ENCODE assay signal across 9 mouse cellular contexts in the genomic region with DNA sequence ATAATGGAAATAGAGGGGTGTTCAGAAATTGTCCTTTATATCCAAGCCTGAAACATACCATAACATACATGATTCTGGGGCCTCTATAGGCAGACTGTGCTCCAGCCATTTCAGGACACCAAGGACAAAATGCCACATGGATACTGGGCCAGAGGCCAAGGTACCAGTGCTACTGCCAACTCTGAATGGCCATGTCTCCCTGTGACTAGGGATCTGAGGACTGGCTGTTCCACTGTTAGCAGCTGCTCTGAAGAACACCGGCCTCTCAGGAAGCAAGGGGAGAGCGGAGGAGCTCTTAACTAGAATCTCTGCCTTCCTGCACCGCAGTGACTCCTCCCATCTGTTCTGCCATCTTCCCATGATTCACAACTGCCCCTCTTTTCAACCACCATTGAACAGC.
DNase-seq lines count a peak whose midpoint lies in the region; ATAC-seq lines count a peak whose summit lies in the region.
"Had no signal": no experiment of that assay in that cellular context is flagged by ENCODE, and none has a peak within 500 bp of the region (broad histone marks: within the 10 kb centered on the region; RNA-seq: fewer than 3 reads in every experiment).

No protein-coding gene starts in this region.

- no peak overlapping the region for H3K9ac ChIP-seq in hindbrain, embryonic 13.5 days
- H3K9ac ChIP-seq: lung, embryonic 15.5 days had no signal

- no peaks in the 10 kb centered on the region for H3K9me3 ChIP-seq in hindbrain, embryonic 13.5 days
- no peaks in the 10 kb centered on the region for H3K9me3 ChIP-seq in hindbrain, embryonic 10.5 days
- H3K9me3 ChIP-seq: lung, embryonic 15.5 days had no signal

- no peak overlapping the region for H3K27ac ChIP-seq in hindbrain, embryonic 13.5 days
- no peak overlapping the region for H3K27ac ChIP-seq in hindbrain, embryonic 10.5 days
- H3K27ac ChIP-seq: lung, embryonic 15.5 days had no signal

- DNase-seq in hindbrain, embryonic 10.5 days (ENCODE audit: low spot score): no peak
- DNase-seq in right cerebral cortex, postnatal 4 days: peak; percentile 24
- no peak for DNase-seq in right cerebral cortex, postnatal 14 days
- DNase-seq in heart, adult 9 months (ENCODE audit: low spot score in 2 of 2): peak; percentile 44 to 77
- no peak for DNase-seq in embryo, embryonic 9.5 days (ENCODE audit: extremely low spot score)
- no peak for DNase-seq in embryo, embryonic 11 days
- DNase-seq in urinary bladder, adult 18-20 months (ENCODE audit: low spot score in 2 of 2): no peak

- no peaks in the 10 kb centered on the region for H3K4me1 ChIP-seq in hindbrain, embryonic 13.5 days (replicated peaks)
- H3K4me1 ChIP-seq in hindbrain, embryonic 10.5 days (replicated peaks): no peaks in the 10 kb centered on the region
- H3K4me1 ChIP-seq: lung, embryonic 15.5 days had no signal

- 0 out of 2 replicates have a peak, but pooled peaks have one; percentile 46 for ATAC-seq in hindbrain, embryonic 13.5 days (ENCODE audit: low FRiP score)

- no peaks in the 10 kb centered on the region for H3K27me3 ChIP-seq in hindbrain, embryonic 13.5 days
- H3K27me3 ChIP-seq in hindbrain, embryonic 10.5 days (ENCODE audit: insufficient read depth, poor library complexity, severe bottlenecking): no peaks in the 10 kb centered on the region
- H3K27me3 ChIP-seq: lung, embryonic 15.5 days had no signal

- no peak overlapping the region for H3K4me2 ChIP-seq in hindbrain, embryonic 13.5 days
- H3K4me2 ChIP-seq: lung, embryonic 15.5 days had no signal

- WGBS in hindbrain, embryonic 13.5 days: 91% methylated on average over 3 of the region's 3 CpGs
- 96% methylated on average over 3 of the region's 3 CpGs for WGBS in hindbrain, embryonic 10.5 days

- peaks cover 55% of the 10 kb centered on the region for H3K36me3 ChIP-seq in hindbrain, embryonic 13.5 days
- peaks cover 81% of the 10 kb centered on the region for H3K36me3 ChIP-seq in hindbrain, embryonic 10.5 days

- H3K4me3 ChIP-seq in hindbrain, embryonic 13.5 days: no peak overlapping the region
- no peak overlapping the region for H3K4me3 ChIP-seq in hindbrain, embryonic 10.5 days
- H3K4me3 ChIP-seq: lung, embryonic 15.5 days had no signal

Comparison
In these comparisons a context has a peak if more than half of its experiments do, and no peak if none do; other contexts are left out.
1. DNase-seq: peak in right cerebral cortex, postnatal 4 days (single experiment) and heart, adult 9 months (2 of 2); none in hindbrain, embryonic 10.5 days (single experiment), right cerebral cortex, postnatal 14 days (single experiment), embryo, embryonic 9.5 days (single experiment), embryo, embryonic 11 days (single experiment) and urinary bladder, adult 18-20 months (0 of 2).